Mouse (Mus musculus) ZHBTc4 (cell line): ENCODE measurements around the gene Tlcd2.

Source experiments
- DNase-seq: peaks from one replicate; pipeline ENCODE4 v3.0.0-alpha.2; 2011; ENCODE audit warnings: low read depth, low spot score

Tlcd2 gene

DNA sequence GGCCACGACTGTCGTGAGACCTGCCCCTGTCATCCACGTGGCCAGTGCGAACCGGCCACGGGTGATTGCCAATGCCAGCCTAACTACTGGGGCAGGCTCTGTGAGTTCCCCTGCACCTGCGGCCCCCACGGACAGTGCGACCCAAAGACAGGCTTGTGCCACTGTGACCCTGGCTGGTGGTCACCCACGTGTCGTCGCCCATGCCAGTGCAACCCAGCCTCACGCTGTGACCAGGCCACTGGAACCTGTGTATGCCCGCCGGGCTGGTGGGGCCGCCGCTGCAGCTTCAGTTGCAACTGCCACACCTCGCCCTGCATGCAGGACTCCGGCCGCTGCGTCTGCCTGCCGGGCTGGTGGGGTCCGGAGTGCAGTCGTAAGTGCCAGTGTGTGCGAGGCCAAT lies 53.7 kb downstream of the Tlcd2 start:
- peak; percentile 30 for DNase-seq

DNA sequence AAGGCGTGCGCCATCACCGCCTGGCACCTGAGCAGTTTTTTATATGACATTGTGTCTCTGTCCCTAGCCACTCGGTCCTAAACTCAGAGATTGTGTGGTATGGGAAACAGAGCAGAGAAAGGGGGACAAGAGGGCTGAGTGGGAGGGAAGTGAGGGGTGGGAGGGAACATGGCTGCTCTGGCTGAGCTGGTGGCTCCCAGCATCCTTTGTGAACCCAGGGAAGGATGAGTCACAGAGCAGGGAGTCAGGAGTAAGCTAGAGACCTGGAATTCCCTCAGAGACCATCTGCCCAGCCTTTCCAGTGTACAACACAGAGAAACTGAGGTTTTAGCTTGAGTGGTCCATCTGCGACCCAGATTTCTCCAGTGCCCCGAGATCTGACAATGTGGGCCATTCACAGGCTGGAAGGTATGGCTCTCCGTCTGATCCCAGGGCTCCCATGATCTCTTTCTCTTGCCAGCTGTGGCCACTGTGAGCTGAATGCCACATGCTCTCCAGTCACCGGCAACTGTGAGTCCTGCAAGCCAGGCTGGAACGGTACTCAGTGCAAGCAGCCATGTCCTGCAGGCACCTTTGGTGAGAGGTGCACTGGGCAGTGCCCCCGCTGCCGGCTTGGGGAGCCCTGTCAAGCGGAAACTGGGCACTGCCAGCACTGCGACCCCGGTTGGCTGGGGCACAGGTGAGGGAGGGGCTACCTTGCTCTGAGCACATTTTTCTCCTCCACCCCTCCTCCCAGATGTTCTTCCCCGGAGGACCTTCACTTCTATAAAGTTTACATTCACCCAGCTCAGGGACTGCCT lies 58.5 kb downstream of the Tlcd2 start:
- DNase-seq: no peak
